Mouse (Mus musculus): ENCODE measurements around the gene Plcb1. TPM values are rescaled to one million over a fixed set of nuclear protein-coding genes. Genes with fewer than 3 reads are reported as not detected.
"Not testable (repeated sequence)": the region's sequence is repeated elsewhere in the genome, so short reads cannot be mapped to it uniquely, and the experiment has no call there.

The Plcb1 gene
- total RNA-seq, 2 experiments from 2014 or later = 2.9 to 3.1 TPM

DNA sequence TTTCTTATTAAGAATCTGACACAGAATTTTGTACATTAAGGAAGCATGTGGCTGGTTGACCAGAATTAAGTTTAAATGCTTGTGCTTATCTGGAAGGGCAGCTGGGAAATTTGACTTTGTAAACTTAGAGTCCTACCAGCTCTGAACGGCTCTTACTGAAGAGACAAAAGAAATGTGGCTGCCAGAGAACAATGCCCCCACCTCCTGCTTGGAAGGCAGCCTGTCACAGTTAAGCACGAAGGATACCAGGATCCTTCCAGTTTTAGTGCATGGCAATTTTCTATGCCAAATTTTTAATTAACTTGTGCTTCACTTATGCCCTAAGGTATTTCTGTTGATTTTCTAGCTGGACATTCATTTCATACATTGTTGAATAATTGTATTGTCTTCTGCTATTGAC, 157.1 kb downstream of the Plcb1 start:
- no peak for DNase-seq
- intact Hi-C loops (cut with DNase I; ENCODE audit: low total_unique reads) = no loop called here

DNA sequence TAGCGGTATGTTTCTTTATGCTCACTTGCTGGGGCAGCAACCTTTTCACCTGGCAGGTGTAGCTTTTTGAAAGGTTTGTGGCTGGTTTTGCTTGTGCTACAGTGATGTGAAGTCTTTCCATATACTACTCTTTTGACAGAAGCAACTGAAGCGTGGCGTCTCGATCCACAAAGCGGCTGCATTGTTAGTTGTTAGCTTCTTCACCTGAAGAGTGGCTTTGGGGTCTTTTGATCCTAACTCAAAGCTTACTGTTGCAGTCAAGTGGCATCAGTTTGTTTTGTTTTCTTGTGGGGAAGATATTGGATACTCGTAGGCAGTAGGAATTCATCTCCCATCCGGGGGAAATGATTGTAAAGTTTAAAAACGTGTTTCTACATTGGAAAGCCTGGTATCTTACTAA, 160.5 kb downstream of the Plcb1 start:
- intact Hi-C loops (cut with DNase I; ENCODE audit: low total_unique reads) = no loop called here
- DNase-seq = no peak

DNA sequence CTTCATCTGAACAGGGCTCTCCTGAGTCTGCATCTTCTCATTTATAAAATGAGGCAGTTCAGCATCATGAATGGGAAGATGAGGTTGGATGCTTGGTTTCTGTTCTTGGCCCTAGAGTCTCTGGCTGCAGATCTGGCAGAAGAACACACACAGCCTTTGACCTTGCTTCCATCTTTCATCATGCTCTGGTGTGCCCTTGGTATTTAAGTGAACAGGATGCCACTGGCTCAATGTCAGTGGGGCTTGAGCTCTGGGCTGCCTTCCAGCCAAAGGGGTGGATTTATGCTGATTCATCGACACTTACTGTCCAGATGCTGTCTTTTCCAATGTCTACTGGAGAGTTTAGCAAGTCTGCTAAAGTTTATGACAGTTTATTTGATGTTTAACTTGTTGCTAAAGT, 161.0 kb downstream of the Plcb1 start:
- DNase-seq = peak; percentile 18
- intact Hi-C loops (cut with DNase I; ENCODE audit: low total_unique reads) = no loop called here

DNA sequence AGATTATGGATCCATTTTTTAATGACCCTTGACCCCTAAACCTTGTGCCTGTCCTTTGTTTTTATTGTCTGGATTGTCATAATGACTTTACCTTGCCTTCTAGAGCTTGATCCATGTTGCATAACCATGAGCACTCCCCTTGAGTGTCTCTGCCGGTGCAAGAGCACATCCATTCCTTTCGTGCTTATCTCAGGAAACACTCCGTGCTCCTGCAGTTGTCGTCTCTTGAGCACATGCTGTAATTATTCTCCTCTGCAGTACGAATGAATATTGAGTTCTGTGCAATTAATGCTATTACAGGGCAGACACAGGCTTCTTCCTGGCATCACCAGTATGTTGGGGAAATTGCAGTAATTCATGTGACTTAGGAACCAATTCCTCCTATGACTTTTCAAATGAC, 166.2 kb downstream of the Plcb1 start:
- no peak for DNase-seq
- intact Hi-C loops (cut with DNase I; ENCODE audit: low total_unique reads) = no loop called here

DNA sequence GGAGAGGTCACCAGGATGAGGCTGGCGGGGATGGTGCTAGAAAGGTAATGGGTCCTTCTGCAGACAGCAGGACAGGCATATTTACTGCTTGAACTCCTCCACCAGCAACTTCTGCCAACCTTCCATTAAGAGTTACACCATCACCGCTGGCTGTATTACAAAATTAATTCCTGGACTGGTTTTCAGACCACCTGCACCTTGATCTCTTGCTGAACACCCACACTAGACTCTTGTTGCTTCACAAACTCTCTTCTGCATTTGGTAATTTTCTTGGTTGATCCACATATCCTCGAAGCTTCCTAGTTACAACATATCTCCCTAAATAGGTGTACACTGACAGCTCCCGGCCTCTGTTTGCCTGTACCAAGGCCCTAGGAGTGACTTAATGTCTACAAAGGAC, 170.6 kb downstream of the Plcb1 start:
- intact Hi-C loops (cut with DNase I; ENCODE audit: low total_unique reads) = no loop called here
- no peak for DNase-seq

DNA sequence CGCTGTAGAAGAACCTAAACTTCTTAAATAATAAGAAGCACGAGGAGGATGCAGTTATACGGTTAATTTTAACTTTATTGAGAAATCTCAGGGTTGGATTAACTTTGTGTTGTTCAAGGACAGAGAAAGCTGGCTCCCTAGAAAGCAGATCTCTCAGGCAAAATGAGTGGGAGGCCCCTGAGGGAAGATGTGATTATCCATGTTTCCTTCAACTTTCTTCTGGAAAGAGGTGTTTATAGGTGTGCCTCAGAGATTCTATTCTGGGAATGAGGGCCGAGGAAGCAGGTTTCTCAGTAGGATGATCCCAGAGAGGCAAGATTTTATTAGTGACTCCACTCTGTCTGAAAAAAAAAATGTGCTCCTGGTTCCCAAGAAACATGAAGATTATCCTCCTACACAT, 180.3 kb downstream of the Plcb1 start:
- no peak for DNase-seq

DNA sequence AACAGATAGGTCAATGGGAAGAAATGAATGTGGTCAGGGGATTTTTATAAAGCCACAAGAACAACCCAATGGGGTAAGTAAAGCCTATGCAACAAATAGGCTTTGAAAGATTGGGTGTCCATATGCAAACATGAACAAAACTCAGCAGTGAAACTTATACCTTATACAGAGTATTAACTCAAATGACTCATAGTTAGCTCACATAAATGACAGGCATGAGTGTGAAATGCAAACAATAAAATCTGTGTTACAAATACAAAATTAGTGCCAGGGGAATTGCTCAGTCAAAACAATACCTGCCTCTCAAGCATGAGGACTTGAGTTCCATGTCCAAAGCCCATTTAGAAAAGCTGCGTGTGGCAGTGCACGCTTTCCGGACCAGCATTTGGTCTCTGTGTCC, 182.5 kb downstream of the Plcb1 start:
- intact Hi-C loops (cut with DNase I; ENCODE audit: low total_unique reads) = no loop called here
- no peak for DNase-seq

More for the DNA sequence above, 180.3 kb downstream of the Plcb1 start:
- intact Hi-C loops (cut with DNase I; ENCODE audit: low total_unique reads) = no loop called here

DNA sequence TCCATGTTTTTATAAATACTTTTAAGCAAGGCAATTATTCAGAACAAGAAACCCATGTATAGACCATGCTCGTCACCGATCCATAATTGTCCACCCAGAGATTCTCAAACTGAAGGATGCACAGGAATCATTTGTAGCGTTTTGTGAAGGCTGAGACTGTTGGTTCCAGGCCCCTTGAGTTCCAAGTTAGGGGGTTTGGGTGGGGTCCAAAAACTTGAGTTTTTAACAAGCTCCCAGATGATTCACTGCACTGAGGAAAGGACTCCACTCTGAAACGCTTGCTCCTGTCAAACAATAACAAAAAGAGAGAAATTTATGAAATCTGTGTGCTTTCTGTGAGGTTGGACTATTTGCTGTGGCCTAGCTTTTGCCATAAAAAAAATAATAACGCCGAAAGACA, 186.5 kb downstream of the Plcb1 start:
- intact Hi-C loops (cut with DNase I; ENCODE audit: low total_unique reads) = no loop called here
- no peak for DNase-seq

DNA sequence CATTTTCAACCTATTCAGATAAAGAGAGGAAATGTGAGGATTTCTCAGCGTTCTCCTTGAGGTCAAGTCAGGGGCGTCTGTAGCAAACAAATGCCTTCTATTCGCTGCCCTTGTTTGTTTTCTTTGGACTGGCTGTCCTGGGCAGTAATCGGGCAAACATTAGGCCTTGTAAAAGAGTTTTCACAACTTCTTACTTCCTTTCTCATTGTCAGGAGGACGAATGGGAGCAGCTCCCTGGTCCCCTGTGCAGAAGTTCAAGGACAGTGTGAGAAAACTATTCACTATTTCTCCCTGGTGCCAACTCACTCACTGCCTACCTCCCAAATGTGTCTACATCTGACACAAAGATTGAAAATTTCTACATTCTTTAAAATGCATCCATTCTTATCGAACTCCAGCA, 188.8 kb downstream of the Plcb1 start:
- no peak for DNase-seq
- intact Hi-C loops (cut with DNase I; ENCODE audit: low total_unique reads) = no loop called here

DNA sequence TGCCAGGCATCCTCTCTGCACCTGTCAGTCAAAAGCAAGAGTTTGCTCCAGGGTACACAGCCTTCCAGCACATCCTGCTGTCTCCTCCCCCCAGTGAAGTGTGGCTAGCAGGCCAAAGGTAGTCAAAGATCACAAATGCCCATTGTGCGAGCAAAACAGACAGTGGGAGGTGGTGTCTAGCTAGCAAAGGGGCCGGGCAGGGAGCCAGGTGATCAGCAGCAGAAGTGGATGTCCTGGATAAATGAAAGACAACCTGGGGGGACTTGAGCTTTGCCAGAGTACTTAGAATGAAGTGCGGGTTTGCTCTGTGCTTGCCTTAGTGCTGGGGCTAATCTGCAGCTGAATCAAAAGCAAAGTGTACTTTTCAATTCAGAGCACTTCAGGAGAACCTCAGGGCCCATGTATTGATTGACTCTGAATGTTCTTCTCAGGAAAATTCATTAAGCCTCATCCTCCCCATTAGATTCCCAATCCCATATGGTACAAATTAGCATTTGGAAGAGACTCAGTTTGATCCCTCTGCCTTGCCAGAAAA, 191.0 kb downstream of the Plcb1 start:
- no peak for DNase-seq
- intact Hi-C loops (cut with DNase I; ENCODE audit: low total_unique reads) = no loop called here

DNA sequence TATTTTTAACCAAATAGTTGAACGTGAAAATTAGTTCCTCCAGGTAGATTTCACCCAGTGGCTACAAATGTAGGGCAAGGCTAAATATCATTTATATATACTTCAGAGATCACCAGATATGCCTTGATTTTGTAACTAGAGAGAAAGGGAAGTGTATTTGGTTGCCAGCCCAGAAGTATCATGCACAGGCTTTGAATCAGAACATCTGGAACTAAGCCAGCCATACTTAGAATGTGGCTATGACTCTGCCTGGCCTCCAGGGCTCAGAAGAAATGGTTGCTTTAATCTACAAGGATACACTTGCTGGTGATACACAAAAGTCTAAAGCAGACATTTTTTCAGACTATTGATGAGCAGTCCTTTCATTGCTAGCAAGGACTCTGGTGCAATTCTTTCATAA, 191.8 kb downstream of the Plcb1 start:
- intact Hi-C loops (cut with DNase I; ENCODE audit: low total_unique reads) = no loop called here
- no peak for DNase-seq

DNA sequence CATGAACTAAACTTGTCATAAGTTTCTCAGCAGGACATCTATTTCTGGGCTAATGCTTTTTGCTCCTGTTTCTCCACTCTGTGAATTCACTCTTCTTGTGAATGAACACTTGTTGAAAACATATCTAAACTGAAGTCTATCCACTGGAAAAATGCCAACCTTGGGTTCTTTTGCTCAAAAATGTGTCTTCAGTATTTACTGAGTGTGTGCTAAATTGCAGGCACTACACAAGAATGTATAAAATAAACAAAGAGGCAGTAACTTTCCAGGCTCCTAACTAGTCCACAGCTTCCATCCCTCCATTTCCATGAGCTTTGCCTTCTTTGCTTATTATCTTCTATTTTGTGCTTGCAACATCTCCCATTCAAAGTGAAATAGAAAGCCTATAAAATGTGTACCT, 195.5 kb downstream of the Plcb1 start:
- DNase-seq = no peak
- intact Hi-C loops (cut with DNase I; ENCODE audit: low total_unique reads) = no loop called here

DNA sequence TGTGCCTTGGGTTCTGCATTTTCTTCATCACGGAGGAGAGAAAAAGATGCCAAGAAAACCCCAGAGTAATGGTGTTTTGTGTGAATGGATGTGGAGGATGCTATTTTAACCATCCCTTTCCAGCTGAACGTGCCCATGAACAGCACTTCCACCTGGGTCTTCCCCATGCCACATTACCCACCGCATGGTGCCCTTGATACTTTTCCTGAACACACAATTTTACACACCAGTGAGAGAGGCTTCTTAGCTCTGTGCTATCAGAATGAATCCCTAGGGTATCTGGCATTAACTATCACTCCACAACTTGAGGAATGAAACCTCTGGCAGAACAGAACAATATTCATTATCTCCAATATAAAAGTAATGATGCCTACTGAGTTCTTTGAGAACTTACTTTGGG, 199.0 kb downstream of the Plcb1 start:
- DNase-seq = no peak
- intact Hi-C loops (cut with DNase I; ENCODE audit: low total_unique reads) = no loop called here

DNA sequence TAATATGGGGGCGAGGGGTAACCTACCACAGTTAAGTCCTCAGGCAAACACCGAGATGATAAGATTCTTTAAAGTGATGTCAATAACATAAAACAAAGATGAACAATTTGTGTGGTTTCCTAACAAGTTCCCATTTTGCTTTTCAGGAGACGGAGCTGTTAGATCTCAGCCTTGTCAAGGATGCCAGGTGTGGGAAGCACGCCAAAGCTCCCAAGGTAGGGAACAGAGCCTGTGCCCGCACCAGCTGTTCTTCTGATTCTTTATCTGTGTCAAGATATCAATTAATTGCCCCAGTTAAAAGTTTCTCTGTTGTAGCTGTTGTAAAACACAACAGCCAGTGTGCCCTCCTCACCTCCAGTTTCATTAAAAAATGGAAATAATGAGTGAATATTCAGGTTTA, 202.1 kb downstream of the Plcb1 start:
- DNase-seq = no peak
- intact Hi-C loops (cut with DNase I; ENCODE audit: low total_unique reads) = no loop called here

DNA sequence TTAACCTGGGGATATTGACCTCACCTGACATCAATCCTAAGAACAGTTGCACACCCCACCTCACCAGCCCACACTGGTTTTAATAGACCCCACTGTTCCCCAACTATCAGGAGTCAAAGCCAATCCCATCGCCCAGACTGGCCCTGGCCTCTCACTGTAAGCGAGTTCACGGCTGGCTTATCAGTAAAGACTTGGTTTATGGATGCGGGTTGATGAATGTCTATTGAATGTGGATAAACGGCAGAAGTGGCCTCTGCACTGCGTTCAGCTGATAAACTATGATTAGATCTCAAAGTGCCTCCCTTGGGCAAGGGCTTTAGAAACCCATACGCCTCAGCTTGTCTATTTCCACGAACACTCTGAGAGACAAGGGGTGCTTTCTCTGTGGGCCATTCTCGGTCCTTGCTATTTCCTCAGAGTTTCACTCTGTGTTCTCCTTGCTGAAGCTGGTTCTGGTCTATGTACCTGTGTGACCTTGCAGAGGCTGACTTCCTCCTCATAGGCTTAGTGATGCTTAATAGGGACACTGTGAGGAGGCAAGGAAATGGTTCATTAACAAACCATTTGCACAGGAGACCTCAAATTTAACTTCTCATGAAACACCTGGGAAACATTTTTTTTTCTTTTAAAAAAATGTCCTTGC, 203.9 kb downstream of the Plcb1 start:
- intact Hi-C loops (cut with DNase I; ENCODE audit: low total_unique reads) = no loop called here
- DNase-seq = no peak

DNA sequence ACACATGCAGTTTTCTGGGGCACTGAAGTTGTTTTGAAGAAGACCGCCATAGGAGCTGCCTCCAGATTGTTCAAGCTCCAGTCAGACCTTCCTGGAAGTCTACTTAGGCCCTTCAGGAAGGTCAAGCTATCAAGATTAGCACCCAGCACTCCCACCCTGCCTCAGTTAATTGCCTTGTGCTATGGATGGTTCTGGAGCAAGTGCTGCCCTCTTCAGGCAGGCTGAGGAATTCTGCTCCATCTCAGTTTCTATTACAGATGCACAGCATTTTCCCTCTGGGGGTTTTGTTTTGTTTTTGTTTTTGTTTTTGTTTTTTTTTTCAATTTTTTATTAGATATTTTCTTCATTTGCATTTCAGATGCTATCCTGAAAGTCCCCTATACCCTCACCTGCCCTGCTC, 221.3 kb downstream of the Plcb1 start:
- DNase-seq = no peak
- intact Hi-C loops (cut with DNase I; ENCODE audit: low total_unique reads) = no loop called here

DNA sequence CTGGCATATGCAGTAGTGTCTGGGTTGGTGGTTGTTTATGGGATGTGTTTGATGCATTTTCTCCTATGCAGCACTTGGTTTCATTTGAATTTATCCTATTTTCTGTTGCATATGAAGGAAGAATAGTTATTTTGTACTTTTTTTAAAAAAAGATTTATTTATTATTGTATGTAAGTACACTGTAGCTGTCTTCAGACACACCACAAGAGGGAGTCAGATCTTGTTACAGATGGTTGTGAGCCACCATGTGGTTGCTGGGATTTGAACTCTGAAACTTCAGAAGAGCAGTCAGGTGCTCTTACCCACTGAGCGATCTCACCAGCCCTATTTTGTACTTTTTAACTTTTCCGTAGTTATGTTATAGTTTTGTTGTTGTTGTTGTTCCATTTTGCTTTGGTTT, 222.0 kb downstream of the Plcb1 start:
- intact Hi-C loops (cut with DNase I; ENCODE audit: low total_unique reads); DNase-seq: not testable (repeated sequence)

DNA sequence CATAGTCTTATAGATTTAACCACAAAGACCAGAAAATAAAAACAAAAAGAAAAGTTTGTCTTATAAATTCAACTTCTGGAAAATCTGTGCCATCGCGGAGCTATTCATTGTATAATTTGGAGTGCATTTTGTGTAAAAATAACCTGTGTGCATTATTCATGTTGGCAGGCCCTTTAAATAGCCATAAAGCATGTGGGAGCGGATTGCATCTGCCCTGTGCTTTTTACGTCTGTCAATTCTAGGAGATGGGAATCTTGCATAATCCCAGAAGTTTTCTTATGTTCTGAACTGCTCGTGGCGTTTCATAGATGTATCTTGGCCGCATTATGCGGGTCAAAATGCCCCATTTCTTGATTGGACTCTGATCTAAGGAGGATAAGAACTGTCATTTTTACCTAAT, 224.5 kb downstream of the Plcb1 start:
- no peak for DNase-seq

DNA sequence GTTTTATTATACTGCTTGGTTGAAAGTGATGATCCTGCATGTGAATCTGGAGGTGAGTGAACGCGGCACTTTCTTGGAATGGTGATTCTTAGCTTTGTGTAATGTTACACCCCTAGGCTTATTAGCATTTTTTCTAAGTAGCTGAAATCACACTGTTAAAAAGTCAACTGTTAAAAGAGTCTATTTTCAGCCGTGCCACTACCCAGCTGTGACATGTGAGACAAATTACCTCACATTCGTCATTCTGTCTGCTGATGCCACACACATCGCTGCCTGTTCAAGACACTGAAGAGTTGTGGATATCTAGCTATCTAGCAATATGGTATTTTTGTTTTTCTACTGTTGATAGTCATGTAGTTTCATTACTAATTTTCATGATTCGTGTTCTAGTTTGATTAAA, 229.6 kb downstream of the Plcb1 start:
- intact Hi-C loops (cut with DNase I; ENCODE audit: low total_unique reads) = no loop called here
- no peak for DNase-seq

More for the DNA sequence above, 224.5 kb downstream of the Plcb1 start:
- intact Hi-C loops (cut with DNase I; ENCODE audit: low total_unique reads) = no loop called here

DNA sequence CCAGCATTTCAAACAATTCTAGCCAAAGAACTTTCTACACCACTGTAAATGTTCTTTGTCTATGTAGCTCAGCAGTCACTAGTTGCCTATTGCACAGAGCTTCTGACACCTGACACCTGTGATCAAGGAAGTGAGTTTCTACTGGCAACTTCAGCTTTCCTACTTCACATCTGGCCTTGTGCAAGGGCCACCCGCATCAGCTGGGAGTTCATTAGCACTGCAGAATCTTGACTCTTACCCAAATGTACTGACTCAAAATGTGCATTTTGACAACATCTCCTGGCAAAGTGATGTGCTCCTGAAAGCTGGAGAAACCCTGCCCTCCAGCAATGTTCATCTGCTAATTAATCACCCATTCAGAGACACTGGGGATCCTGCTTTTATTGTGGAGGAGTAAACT, 232.4 kb downstream of the Plcb1 start:
- intact Hi-C loops (cut with DNase I; ENCODE audit: low total_unique reads) = no loop called here
- no peak for DNase-seq

DNA sequence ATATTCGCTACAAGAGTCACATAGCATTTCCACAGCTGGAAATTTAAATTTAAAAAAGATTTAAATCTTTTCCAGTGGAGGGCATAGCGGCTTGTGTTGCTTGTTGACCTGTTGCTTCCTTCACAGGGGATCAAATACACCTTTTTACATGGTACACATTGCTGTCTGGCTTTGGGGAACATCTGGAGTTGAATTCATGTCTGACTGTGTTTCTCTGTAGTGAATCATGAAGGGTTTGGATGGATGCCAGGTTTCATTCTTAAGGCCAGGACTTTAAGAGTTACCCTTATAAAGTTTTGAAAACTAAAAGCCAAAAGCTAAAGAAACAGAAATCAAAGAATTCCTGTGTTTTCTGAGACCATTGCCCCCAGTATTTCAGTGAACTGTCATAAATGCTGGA, 232.8 kb downstream of the Plcb1 start:
- DNase-seq = no peak
- intact Hi-C loops (cut with DNase I; ENCODE audit: low total_unique reads) = no loop called here

DNA sequence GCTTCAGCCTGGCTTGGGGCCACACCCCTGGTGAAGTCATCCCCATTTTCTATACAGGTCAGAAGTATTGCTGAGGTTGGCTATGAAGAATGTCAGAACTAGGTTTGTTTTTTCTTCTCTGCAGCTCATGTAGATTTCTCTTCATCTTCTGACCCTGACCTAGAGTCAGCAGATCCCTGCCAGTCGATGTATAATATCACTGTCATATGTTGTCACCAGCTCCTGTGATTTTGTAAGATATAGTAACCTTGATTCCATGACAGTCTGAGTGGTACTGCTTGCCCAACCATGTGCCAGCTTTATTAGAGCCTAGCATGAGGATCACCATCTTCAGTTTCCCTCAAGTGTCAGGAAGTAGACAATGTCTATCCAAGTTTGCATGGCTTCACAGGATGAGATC, 233.7 kb downstream of the Plcb1 start:
- intact Hi-C loops (cut with DNase I; ENCODE audit: low total_unique reads) = no loop called here
- no peak for DNase-seq
